Mouse (Mus musculus) right cerebral cortex, postnatal 4 days (tissue): Measurements from ENCODE around the gene Rbm8a.

Experiments used
- DNase-seq: peaks from one replicate; pipeline ENCODE4 v3.0.0-alpha.2; 2022

The Rbm8a gene

GRCm38 (mm10) chr3:96629729-96630600 is at the start of gene Rbm8a:
Rbm8a (plus strand) TSS chr3:96629933.
- DNase-seq = peak; percentile 94

GRCm38 (mm10) chr3:96581141-96581540 is 48.6 kb upstream of the Rbm8a start:
- no peak for DNase-seq

GRCm38 (mm10) chr3:96581771-96582515 is 47.8 kb upstream of the Rbm8a start:
- no peak for DNase-seq

GRCm38 (mm10) chr3:96583386-96583785 is 46.3 kb upstream of the Rbm8a start:
- DNase-seq = no peak

GRCm38 (mm10) chr3:96590657-96591056 is 39.1 kb upstream of the Rbm8a start:
- DNase-seq = no peak

- no peak for DNase-seq
These were observed 36.4 kb upstream of the Rbm8a start for GRCm38 (mm10) chr3:96593374-96593773.

- DNase-seq = peak; percentile 91
These were observed 35.8 kb upstream of the Rbm8a start, which contains the start of gene Polr3gl for GRCm38 (mm10) chr3:96593790-96594560. Polr3gl (minus strand) TSS chr3:96594181.

- DNase-seq = no peak
These were observed 34.9 kb upstream of the Rbm8a start for GRCm38 (mm10) chr3:96594851-96595250.

GRCm38 (mm10) chr3:96595661-96596060 is 34.1 kb upstream of the Rbm8a start:
- no peak for DNase-seq

GRCm38 (mm10) chr3:96596228-96596707 is 33.5 kb upstream of the Rbm8a start, which contains the start of gene Ankrd34a:
Ankrd34a (plus strand) TSS chr3:96596636.
- peak; percentile 76 for DNase-seq

- peak; percentile 45 for DNase-seq
These were observed 32.9 kb upstream of the Rbm8a start for GRCm38 (mm10) chr3:96596855-96597254.

- DNase-seq = peak; percentile 52
These were observed 32.3 kb upstream of the Rbm8a start for GRCm38 (mm10) chr3:96597435-96597891.

GRCm38 (mm10) chr3:96598156-96599068 is 31.3 kb upstream of the Rbm8a start:
- DNase-seq = peak; percentile 63

GRCm38 (mm10) chr3:96599069-96599393 is 30.7 kb upstream of the Rbm8a start:
- DNase-seq = no peak

GRCm38 (mm10) chr3:96599411-96599810 is 30.3 kb upstream of the Rbm8a start:
- DNase-seq = no peak

GRCm38 (mm10) chr3:96600639-96601250 is 29.0 kb upstream of the Rbm8a start, which contains the start of gene Lix1l:
Lix1l (plus strand) TSS chr3:96601149.
- DNase-seq = peak; percentile 86

GRCm38 (mm10) chr3:96601251-96601787 is 28.4 kb upstream of the Rbm8a start:
- peak; percentile 67 for DNase-seq

- DNase-seq = peak; percentile 35
These were observed 27.6 kb upstream of the Rbm8a start for GRCm38 (mm10) chr3:96601941-96602703.

GRCm38 (mm10) chr3:96602704-96603084 is 27.0 kb upstream of the Rbm8a start:
- DNase-seq = no peak

- DNase-seq = peak; percentile 16
These were observed 26.4 kb upstream of the Rbm8a start for GRCm38 (mm10) chr3:96603311-96603710.
